Mouse (Mus musculus) heart, embryonic 13.5 days (tissue): ENCODE data around the gene Samd14. TPM values are rescaled to one million over a fixed set of nuclear protein-coding genes. Genes with fewer than 3 reads are reported as not detected.

Experiments used
- polyA plus RNA-seq: library from polyadenylated mRNA; unstranded; fragments of >200 nt; fragmentation: Nextera tagmentation; extraction: Ambion mirVana; gene quantifications from 2 replicates; pipeline ENCODE4 v1.2.1, GENCODE M21; 2015

Samd14 gene
- polyA plus RNA-seq, 1 experiment from 2014 or later: 11.7 TPM

Other genes with a start within 250 kb of the Samd14 start
- not detected in 2 replicates for gene Tmem92, start 227.2 kb upstream of the Samd14 start, polyA plus RNA-seq
- 415 and 595 TPM in 2 replicates for gene Col1a1, start 73.7 kb upstream of the Samd14 start, polyA plus RNA-seq
- 0.23 TPM in 1 of 2 replicates, not detected in the other for gene Hils1, start 42.3 kb upstream of the Samd14 start, polyA plus RNA-seq
- gene Sgca, start 33.6 kb upstream of the Samd14 start, polyA plus RNA-seq: 27.0 and 29.2 TPM in 2 replicates
- 6.5 and 6.8 TPM in 2 replicates for gene Ppp1r9b, start 18.8 kb upstream of the Samd14 start, polyA plus RNA-seq
- gene Pdk2, start 31.5 kb downstream of the Samd14 start, polyA plus RNA-seq: 77.9 and 81.1 TPM in 2 replicates
- 10.2 and 12.2 TPM in 2 replicates for gene Itga3, start 66.9 kb downstream of the Samd14 start, polyA plus RNA-seq
- gene Dlx3, start 110.2 kb downstream of the Samd14 start, polyA plus RNA-seq: 0.17 TPM in 1 of 2 replicates, not detected in the other
- gene Dlx4, start 136.4 kb downstream of the Samd14 start, polyA plus RNA-seq: 0.06 and 0.08 TPM in 2 replicates